Mouse (Mus musculus) MEL (cell line): ENCODE results near the gene Samd10. TPM values are rescaled to one million over a fixed set of nuclear protein-coding genes. Genes with fewer than 3 reads are reported as not detected.

Source experiments
- CTCF ChIP-seq, 3 experiments: IDR thresholded peaks in 2 of 3; conservative IDR thresholded peaks in 1 of 3; 2 replicates each; pipeline ENCODE4 v1.5.1; 2011 to 2012; ENCODE audit warnings: low read length in 3 of 3, low read depth in 2 of 3, mild to moderate bottlenecking in 2 of 3, improper control_type of control experiment in 1 of 3, inconsistent platforms in 1 of 3, mixed read lengths in 1 of 3, moderate library complexity in 1 of 3; ENCODE audit not compliant: control insufficient read depth in 1 of 3, insufficient read depth in 1 of 3, poor library complexity in 1 of 3, severe bottlenecking in 1 of 3
- JUND ChIP-seq: IDR thresholded peaks from 2 replicates; pipeline ENCODE4 v1.6.1; 2011; ENCODE audit warnings: low read depth, mild to moderate bottlenecking, improper control_type of control experiment, low read length
- polyA plus RNA-seq, 2 experiments: library from polyadenylated mRNA; stranded (reverse) in 1 of 2; unstranded in 1 of 2; fragments of >175 nt in 1 of 2; fragments of >200 nt in 1 of 2; gene quantifications; 2 replicates each; pipeline versions ENCODE4 v1.2.1 to v1.2.4; 2012; ENCODE audit warnings: low replicate concordance in 2 of 2, low read depth in 1 of 2; ENCODE audit not compliant: insufficient read length in 2 of 2, insufficient read depth in 1 of 2, missing spikeins in 1 of 2
- total RNA-seq: library from RNA; depleted of rRNA; stranded (reverse); fragments of 300-350 nt; gene quantifications from 2 replicates; pipeline ENCODE4 v1.2.3, GENCODE M21; 2012; rRNA removed

Gene Samd10
- total and polyA plus RNA-seq, 3 experiments, result 0.89 to 4.6 TPM; not detected in 1

- TF ChIP-seq CTCF (IDR thresholded peaks at IDR 0.05 in 2 of 3, conservative IDR thresholded peaks at IDR 0.05 in 1 of 3; ENCODE audit: control insufficient read depth in 1 of 3, insufficient read depth in 1 of 3, low read depth in 2 of 3, low read length in 3 of 3, poor library complexity in 1 of 3, severe bottlenecking in 1 of 3), result no peak
- TF ChIP-seq JUND, result no peak
These were observed 52.9 kb downstream of the Samd10 start (continued) for GRCm38 (mm10) chr2:181546142-181546541.

Other genes with a start within 250 kb of the Samd10 start
- gene Zgpat, start 234.3 kb downstream of the Samd10 start, total RNA-seq, result 22.5 and 30.7 TPM in 2 replicates
- gene Zgpat, start 234.3 kb downstream of the Samd10 start, polyA plus RNA-seq, result 10 to 100 TPM in 1 of 2 experiments, not detected in 1; 28.0 TPM
- 34.4 and 36.8 TPM in 2 replicates for gene Arfrp1, start 233.8 kb downstream of the Samd10 start, total RNA-seq
- 10 to 100 TPM in 1 of 2 experiments, not detected in 1; 68.8 TPM for gene Arfrp1, start 233.8 kb downstream of the Samd10 start, polyA plus RNA-seq
- gene Lime1, start 219.1 kb downstream of the Samd10 start, total RNA-seq, result 13.4 and 18.7 TPM in 2 replicates
- gene Lime1, start 219.1 kb downstream of the Samd10 start, polyA plus RNA-seq, result 10 to 100 TPM in 1 of 2 experiments, not detected in 1; 27.4 TPM
- gene Zbtb46, start 139.8 kb downstream of the Samd10 start, total RNA-seq, result 0.10 and 0.23 TPM in 2 replicates
- gene Zbtb46, start 139.8 kb downstream of the Samd10 start, polyA plus RNA-seq, result under 1 TPM in 1 of 2 experiments, not detected in 1; 0.64 TPM
- gene Abhd16b, start 106.0 kb downstream of the Samd10 start, total RNA-seq, result not detected in 2 replicates
- under 1 TPM in 1 of 2 experiments, not detected in 1; 0.08 TPM for gene Abhd16b, start 106.0 kb downstream of the Samd10 start, polyA plus RNA-seq
- 88.2 and 99.5 TPM in 2 replicates for gene Tpd52l2, start 102.1 kb downstream of the Samd10 start, total RNA-seq
- 100 to 1,000 TPM in 1 of 2 experiments, not detected in 1; 119 TPM for gene Tpd52l2, start 102.1 kb downstream of the Samd10 start, polyA plus RNA-seq
- 50.6 and 51.9 TPM in 2 replicates for gene Dnajc5, start 78.7 kb downstream of the Samd10 start, total RNA-seq
- gene Dnajc5, start 78.7 kb downstream of the Samd10 start, polyA plus RNA-seq, result 100 to 1,000 TPM in 1 of 2 experiments, 10 to 100 TPM in 1; 57.9 to 338 TPM
- 15.2 and 15.6 TPM in 2 replicates for gene Uckl1, start 14.3 kb downstream of the Samd10 start, total RNA-seq
- 10 to 100 TPM in 1 of 2 experiments, not detected in 1; 24.6 TPM for gene Uckl1, start 14.3 kb downstream of the Samd10 start, polyA plus RNA-seq
- 56.0 and 58.7 TPM in 2 replicates for gene Prpf6, start 7.3 kb downstream of the Samd10 start, total RNA-seq
- 10 to 100 TPM in 1 of 2 experiments, not detected in 1; 69.4 TPM for gene Prpf6, start 7.3 kb downstream of the Samd10 start, polyA plus RNA-seq
- gene Zfp512b, start 6.4 kb downstream of the Samd10 start, total RNA-seq, result 13.4 and 15.5 TPM in 2 replicates
- 10 to 100 TPM in 1 of 2 experiments, not detected in 1; 37.6 TPM for gene Zfp512b, start 6.4 kb downstream of the Samd10 start, polyA plus RNA-seq
- not detected in 2 replicates for gene Gm29797, start 57.8 kb upstream of the Samd10 start, total RNA-seq
- gene Gm29797, start 57.8 kb upstream of the Samd10 start, polyA plus RNA-seq, result not detected
- not detected in 2 replicates for gene Sox18, start 72.4 kb upstream of the Samd10 start, total RNA-seq
- under 1 TPM in 1 of 2 experiments, not detected in 1; 0.04 TPM for gene Sox18, start 72.4 kb upstream of the Samd10 start, polyA plus RNA-seq
- 6.7 and 7.3 TPM in 2 replicates for gene Tcea2, start 81.1 kb upstream of the Samd10 start, total RNA-seq
- gene Tcea2, start 81.1 kb upstream of the Samd10 start, polyA plus RNA-seq, result 10 to 100 TPM in 1 of 2 experiments, not detected in 1; 17.0 TPM
- 45.5 and 46.2 TPM in 2 replicates for gene Rgs19, start 94.8 kb upstream of the Samd10 start, total RNA-seq
- 100 to 1,000 TPM in 1 of 2 experiments, not detected in 1; 157 TPM for gene Rgs19, start 94.8 kb upstream of the Samd10 start, polyA plus RNA-seq
- gene Lkaaear1, start 99.2 kb upstream of the Samd10 start, total RNA-seq, result not detected in 2 replicates
- not detected for gene Lkaaear1, start 99.2 kb upstream of the Samd10 start, polyA plus RNA-seq
- 0.04 TPM in 1 of 2 replicates, not detected in the other for gene Oprl1, start 115.8 kb upstream of the Samd10 start, total RNA-seq
- under 1 TPM in 1 of 2 experiments, not detected in 1; 0.25 TPM for gene Oprl1, start 115.8 kb upstream of the Samd10 start, polyA plus RNA-seq
- not detected in 2 replicates for gene Myt1, start 164.1 kb upstream of the Samd10 start, total RNA-seq
- not detected for gene Myt1, start 164.1 kb upstream of the Samd10 start, polyA plus RNA-seq
- 9.9 and 10.3 TPM in 2 replicates for gene Pcmtd2, start 238.6 kb upstream of the Samd10 start, total RNA-seq
- 10 to 100 TPM in 1 of 2 experiments, not detected in 1; 13.6 TPM for gene Pcmtd2, start 238.6 kb upstream of the Samd10 start, polyA plus RNA-seq